Mouse (Mus musculus) T-helper 1 cell (primary cell): ENCODE measurements around the gene Epo.

ENCODE experiments used
- in situ Hi-C: fragments of 300-600 bp; cut with MboI, MseI; formaldehyde crosslinking; loops from one replicate; pipeline ENCODE4 v1.15.1; 2025; ENCODE audit warnings: high pct_unique_total_duplicates

Gene Epo

GRCm38 (mm10) chr5:137533117-137533827, at the start of gene Epo, which contains the start of gene Gnb2:
Gene Epo, minus strand, starts transcription at chr5:137533242.
Gene Gnb2, minus strand, starts transcription at chr5:137533510.
- in situ Hi-C loops: loop anchor here (10.0 kb wide), 1 partner anchor 642 kb away; the partner anchor contains the start of genes Ap4m1 and Mcm7

- in situ Hi-C loops: no loop called here
Observed at GRCm38 (mm10) chr5:137582702-137583101, 49.7 kb upstream of the Epo start.

GRCm38 (mm10) chr5:137580246-137580645, 47.2 kb upstream of the Epo start:
- in situ Hi-C loops: no loop called here

GRCm38 (mm10) chr5:137574470-137574901, 41.4 kb upstream of the Epo start:
- in situ Hi-C loops: no loop called here

GRCm38 (mm10) chr5:137570691-137571586, 37.9 kb upstream of the Epo start:
- in situ Hi-C loops: no loop called here

GRCm38 (mm10) chr5:137570181-137570580, 37.1 kb upstream of the Epo start:
- in situ Hi-C loops: no loop called here

GRCm38 (mm10) chr5:137569665-137570064, 36.6 kb upstream of the Epo start, which contains the start of gene Tfr2:
Gene Tfr2, plus strand, starts transcription at chr5:137569840.
- in situ Hi-C loops: loop anchor here (10.0 kb wide), 1 partner anchor 905 kb away; no protein-coding TSS in a partner anchor

- in situ Hi-C loops: loop anchor here (10.0 kb wide), 1 partner anchor 906 kb away; no protein-coding TSS in a partner anchor
Observed at GRCm38 (mm10) chr5:137569031-137569430, 36.0 kb upstream of the Epo start.

- in situ Hi-C loops: loop anchor here (10.0 kb wide), 1 partner anchor 906 kb away; no protein-coding TSS in a partner anchor
Observed at GRCm38 (mm10) chr5:137568223-137568798, 35.3 kb upstream of the Epo start.

- in situ Hi-C loops: loop anchor here (10.0 kb wide), 1 partner anchor 908 kb away; no protein-coding TSS in a partner anchor
Observed at GRCm38 (mm10) chr5:137566416-137566815, 33.4 kb upstream of the Epo start.

- in situ Hi-C loops: loop anchor here (10.0 kb wide), 1 partner anchor 909 kb away; no protein-coding TSS in a partner anchor
Observed at GRCm38 (mm10) chr5:137565744-137566143, 32.7 kb upstream of the Epo start.

GRCm38 (mm10) chr5:137562965-137563364, 29.9 kb upstream of the Epo start:
- in situ Hi-C loops: loop anchor here (10.0 kb wide), 1 partner anchor 912 kb away; no protein-coding TSS in a partner anchor

GRCm38 (mm10) chr5:137561556-137561955, 28.5 kb upstream of the Epo start:
- in situ Hi-C loops: loop anchor here (10.0 kb wide), 1 partner anchor 913 kb away; no protein-coding TSS in a partner anchor

- in situ Hi-C loops: no loop called here
Observed at GRCm38 (mm10) chr5:137553898-137554297, 20.9 kb upstream of the Epo start.

- in situ Hi-C loops: no loop called here
Observed at GRCm38 (mm10) chr5:137553411-137553837, 20.4 kb upstream of the Epo start, which contains the start of gene Actl6b. Gene Actl6b, plus strand, starts transcription at chr5:137553517.

- in situ Hi-C loops: no loop called here
Observed at GRCm38 (mm10) chr5:137553000-137553399, 20.0 kb upstream of the Epo start.

- in situ Hi-C loops: no loop called here
Observed at GRCm38 (mm10) chr5:137551119-137551518, 18.1 kb upstream of the Epo start.

- in situ Hi-C loops: no loop called here
Observed at GRCm38 (mm10) chr5:137549840-137550239, 16.8 kb upstream of the Epo start.

- in situ Hi-C loops: no loop called here
Observed at GRCm38 (mm10) chr5:137545596-137545995, 12.6 kb upstream of the Epo start.

- in situ Hi-C loops: no loop called here
Observed at GRCm38 (mm10) chr5:137544926-137545325, 11.9 kb upstream of the Epo start.
